Mouse (Mus musculus) megakaryocyte, embryonic 14.5 days (primary cell): Measurements from ENCODE around the gene Rd3l. TPM values are rescaled to one million over a fixed set of nuclear protein-coding genes. Genes with fewer than 3 reads are reported as not detected.

Experiments
- H3K27me3 ChIP-seq: replicated peaks from 2 replicates; pipeline ENCODE3; 2012; ENCODE audit warnings: inconsistent platforms
- H3K36me3 ChIP-seq: replicated peaks from 2 replicates; pipeline ENCODE3; 2012; ENCODE audit warnings: low read length, inconsistent platforms, mixed read lengths
- H3K4me1 ChIP-seq: 2 replicates; pipeline ENCODE4 v1.6.1; 2012; ENCODE audit warnings: inconsistent platforms
- H3K4me3 ChIP-seq: replicated peaks from 2 replicates; pipeline ENCODE3; 2012; ENCODE audit warnings: moderate library complexity, mild to moderate bottlenecking, inconsistent platforms
- H3K9me3 ChIP-seq: 2 replicates; pipeline ENCODE4 v1.6.1; 2012; ENCODE audit warnings: inconsistent platforms
- FLI1 ChIP-seq: IDR thresholded peaks from 2 replicates; pipeline ENCODE4 v1.6.1; 2012; ENCODE audit warnings: low read length, inconsistent platforms, mixed read lengths
- GATA1 ChIP-seq: IDR thresholded peaks from 3 replicates; pipeline ENCODE4 v1.6.1; 2012; ENCODE audit warnings: mixed read lengths, low read length, inconsistent platforms, borderline replicate concordance
- polyA plus RNA-seq: library from polyadenylated mRNA; stranded (reverse); fragments of >175 nt; gene quantifications from 2 replicates; pipeline ENCODE4 v1.2.3, GENCODE M21; 2012; ENCODE audit warnings: low replicate concordance; ENCODE audit not compliant: insufficient read depth

Rd3l gene
- polyA plus RNA-seq, 1 experiment, result not detected

GRCm38 (mm10) chr12:111999735-112000134, 18.6 kb upstream of the Rd3l start:
- Histone ChIP-seq H3K4me1 (peaks cover 5% of the 10 kb centered on the region; the same call in 1 of the 2 replicates), H3K27me3 (peaks cover 44% of the 10 kb centered on the region), H3K9me3 (peaks cover 19% of the 10 kb centered on the region), H3K36me3 (no peaks in the 10 kb centered on the region), H3K4me3 (no peak overlapping the region)
- TF ChIP-seq FLI1 (no peak), GATA1 (no peak)

DNA sequence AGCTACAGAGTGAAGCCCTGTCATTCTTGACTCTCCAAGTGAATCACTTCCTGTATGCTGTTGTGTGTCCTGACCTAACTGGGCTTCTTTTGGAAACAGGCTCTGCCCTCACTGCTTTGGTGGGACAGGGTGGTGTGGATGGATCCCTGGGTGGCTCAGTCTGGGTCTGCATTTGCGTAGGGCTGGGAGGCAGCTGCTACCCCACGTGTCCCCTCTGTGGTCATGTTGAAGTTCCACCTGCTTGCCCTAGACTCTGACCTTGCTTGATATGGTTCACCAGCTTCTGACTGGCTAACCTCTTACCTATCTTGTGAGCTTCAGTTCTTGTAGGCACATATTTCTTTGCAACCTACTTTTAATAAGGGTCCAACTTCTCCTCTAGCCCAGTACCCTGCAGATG, 14.0 kb upstream of the Rd3l start:
- H3K4me3 ChIP-seq, result no peak overlapping the region
- H3K36me3 ChIP-seq, result no peaks in the 10 kb centered on the region
- H3K4me1 ChIP-seq, result peaks cover 3% of the 10 kb centered on the region; the same call in 1 of the 2 replicates
- TF ChIP-seq GATA1 (no peak), FLI1 (no peak)
- peaks cover 19% of the 10 kb centered on the region for H3K9me3 ChIP-seq
- peaks cover 35% of the 10 kb centered on the region for H3K27me3 ChIP-seq

- H3K4me1 ChIP-seq, result peaks cover 3% of the 10 kb centered on the region; the same call in 1 of the 2 replicates
- peaks cover 19% of the 10 kb centered on the region for H3K9me3 ChIP-seq
- no peaks in the 10 kb centered on the region for H3K36me3 ChIP-seq
- no peak overlapping the region for H3K4me3 ChIP-seq
- TF ChIP-seq GATA1, result no peak
- no peak for TF ChIP-seq FLI1
- peaks cover 29% of the 10 kb centered on the region for H3K27me3 ChIP-seq
Measured at GRCm38 (mm10) chr12:111992626-111993025, 11.5 kb upstream of the Rd3l start.

DNA sequence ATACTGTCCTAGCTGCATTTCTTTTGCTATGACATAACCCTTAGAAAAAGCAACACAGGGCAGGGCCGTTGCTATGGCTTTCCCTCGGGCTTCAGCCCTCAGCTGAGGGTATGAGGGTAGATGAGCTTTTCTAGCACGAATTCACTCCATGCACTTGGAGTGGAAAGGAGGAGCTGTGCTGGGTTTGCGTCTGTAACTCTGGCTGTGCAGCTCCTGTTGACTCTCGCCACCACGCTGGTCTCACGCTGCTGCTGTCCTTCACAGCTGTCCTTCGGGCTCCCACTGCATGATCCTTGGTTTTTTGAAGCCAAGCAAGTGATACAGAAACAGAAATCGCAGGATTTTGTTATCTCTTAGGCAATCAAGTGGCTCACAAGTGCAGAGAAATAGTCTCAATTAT, 5.6 kb upstream of the Rd3l start:
- Histone ChIP-seq H3K4me3 (no peak overlapping the region), H3K4me1 (peaks cover 14% of the 10 kb centered on the region), H3K9me3 (no peaks in the 10 kb centered on the region), H3K36me3 (no peaks in the 10 kb centered on the region), H3K27me3 (peaks cover 40% of the 10 kb centered on the region)
- TF ChIP-seq GATA1, result no peak
- TF ChIP-seq FLI1, result no peak

- TF ChIP-seq GATA1, result no peak
- no peak for TF ChIP-seq FLI1
- Histone ChIP-seq H3K27me3 (peaks cover 39% of the 10 kb centered on the region), H3K4me3 (no peak overlapping the region), H3K36me3 (no peaks in the 10 kb centered on the region), H3K4me1 (peaks cover 23% of the 10 kb centered on the region), H3K9me3 (no peaks in the 10 kb centered on the region)
Measured at GRCm38 (mm10) chr12:111983165-111983564, 2.0 kb upstream of the Rd3l start.

- TF ChIP-seq FLI1 (no peak), GATA1 (no peak)
- Histone ChIP-seq H3K4me1 (peaks cover 26% of the 10 kb centered on the region), H3K36me3 (no peaks in the 10 kb centered on the region), H3K4me3 (no peak overlapping the region), H3K9me3 (no peaks in the 10 kb centered on the region), H3K27me3 (peaks cover 35% of the 10 kb centered on the region)
Measured at GRCm38 (mm10) chr12:111981831-111982230, 714 bp upstream of the Rd3l start.

DNA sequence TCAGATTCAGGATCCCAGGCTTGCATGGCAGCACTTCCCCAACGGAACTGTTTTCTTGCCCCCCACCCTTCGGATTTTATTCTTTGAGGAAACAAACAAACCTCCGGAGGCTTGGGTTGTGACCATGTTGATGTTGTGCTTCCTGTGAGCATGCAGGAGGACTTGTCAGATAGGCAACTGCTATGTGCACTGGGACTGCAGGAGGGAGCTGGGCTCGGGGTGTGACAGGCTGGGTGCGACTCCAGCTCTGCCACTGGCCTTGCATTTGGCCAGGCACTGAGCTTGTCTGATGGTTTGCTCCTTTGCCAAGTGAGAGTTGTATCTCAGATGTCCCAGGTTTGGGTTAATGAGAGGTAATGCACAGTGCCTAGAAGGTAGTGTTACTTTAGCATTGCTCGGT, 2.8 kb downstream of the Rd3l start:
- H3K9me3 ChIP-seq, result peaks cover under 1% of the 10 kb centered on the region; the same call in 1 of the 2 replicates
- H3K4me1 ChIP-seq, result peaks cover 31% of the 10 kb centered on the region
- H3K4me3 ChIP-seq, result peak overlapping the region; percentile 59
- TF ChIP-seq FLI1, result no peak
- no peak for TF ChIP-seq GATA1
- peaks cover 36% of the 10 kb centered on the region for H3K27me3 ChIP-seq
- H3K36me3 ChIP-seq, result no peaks in the 10 kb centered on the region

DNA sequence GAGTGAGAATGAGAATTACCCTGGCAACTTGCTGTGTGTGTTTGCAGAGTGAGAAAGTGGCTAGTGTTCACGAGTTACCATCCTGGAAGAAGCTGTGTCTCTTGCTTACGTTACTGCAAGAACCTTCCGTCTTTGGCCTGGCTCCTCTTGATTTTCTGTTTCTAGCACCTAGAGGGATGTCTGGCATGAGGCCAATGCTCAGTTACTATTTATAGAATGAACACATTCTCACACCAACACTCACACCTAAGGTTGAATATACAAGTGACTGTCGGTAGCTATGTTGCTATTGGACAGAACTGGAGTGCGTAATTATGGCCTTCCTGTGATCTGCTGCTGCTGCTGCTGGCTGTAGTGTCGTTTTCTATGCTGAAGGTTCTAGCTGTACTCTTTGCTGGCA, 4.0 kb downstream of the Rd3l start:
- Histone ChIP-seq H3K27me3 (peaks cover 36% of the 10 kb centered on the region), H3K4me3 (no peak overlapping the region), H3K9me3 (peaks cover 4% of the 10 kb centered on the region; the same call in 1 of the 2 replicates), H3K4me1 (peaks cover 22% of the 10 kb centered on the region), H3K36me3 (no peaks in the 10 kb centered on the region)
- TF ChIP-seq FLI1, result no peak
- no peak for TF ChIP-seq GATA1

DNA sequence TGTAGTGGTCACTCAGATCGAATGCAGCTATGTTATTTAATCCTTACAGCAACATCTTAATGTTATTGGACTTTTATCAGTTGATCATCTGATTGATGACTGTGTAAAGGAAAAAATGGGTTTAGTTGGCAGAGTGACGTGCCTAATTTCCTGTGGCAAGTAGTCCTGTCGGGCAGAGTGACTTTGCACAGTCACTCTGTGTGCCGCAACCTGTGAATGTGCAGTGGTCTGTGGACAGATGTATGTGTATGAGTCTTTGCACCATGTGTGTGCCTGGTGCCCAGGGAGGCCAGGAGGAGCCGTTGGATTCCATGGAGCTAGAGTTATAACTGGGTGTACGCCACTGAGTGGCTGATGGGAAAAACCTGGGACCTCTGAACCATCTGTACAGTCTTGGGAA, 6.5 kb downstream of the Rd3l start:
- H3K9me3 ChIP-seq, result peaks cover 7% of the 10 kb centered on the region; the same call in 1 of the 2 replicates
- no peaks in the 10 kb centered on the region for H3K36me3 ChIP-seq
- TF ChIP-seq FLI1 (no peak), GATA1 (no peak)
- H3K4me1 ChIP-seq, result peaks cover 18% of the 10 kb centered on the region
- no peak overlapping the region for H3K4me3 ChIP-seq
- H3K27me3 ChIP-seq, result peaks cover 32% of the 10 kb centered on the region

DNA sequence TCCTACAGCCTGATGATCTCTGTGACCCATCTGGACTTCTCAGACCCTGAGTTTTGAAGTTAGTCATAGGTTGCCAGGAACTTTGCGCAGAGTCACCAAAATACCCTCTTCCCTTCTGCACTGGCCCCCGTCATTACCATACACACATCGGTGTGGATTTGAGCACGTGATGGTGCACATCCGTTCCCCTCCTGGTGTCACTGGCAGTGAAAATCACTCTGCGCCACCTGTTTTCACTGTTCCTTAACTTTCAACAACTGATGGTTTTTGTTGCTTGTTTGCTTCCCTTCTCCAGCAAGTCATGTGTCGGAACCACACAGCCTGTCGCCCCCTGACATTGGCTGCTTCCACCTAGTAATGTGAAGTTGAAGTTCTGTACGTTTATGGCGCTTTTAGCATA, 8.6 kb downstream of the Rd3l start:
- H3K4me1 ChIP-seq, result peaks cover 12% of the 10 kb centered on the region
- peaks cover 23% of the 10 kb centered on the region for H3K27me3 ChIP-seq
- H3K9me3 ChIP-seq, result peaks cover 7% of the 10 kb centered on the region; the same call in 1 of the 2 replicates
- no peak overlapping the region for H3K4me3 ChIP-seq
- H3K36me3 ChIP-seq, result no peaks in the 10 kb centered on the region
- TF ChIP-seq FLI1 (no peak), GATA1 (no peak)
